ENCODE assay signal across 16 mouse cellular contexts in genomic region chr4:81789274-81789673, GRCm38 (mm10).
"Had no signal": no experiment of that assay in that cellular context is flagged by ENCODE, and none has a peak within 500 bp of the region (broad histone marks: within the 10 kb centered on the region; RNA-seq: fewer than 3 reads in every experiment).

No protein-coding gene starts in this region.

- DNase-seq: retina, postnatal 1 day; right cerebral cortex, adult 18-20 months; right cerebral cortex, postnatal 14 days; right cerebral cortex, postnatal 25 days; right cerebral cortex, postnatal 4 days; spleen, adult 18-20 months; thymus, adult 18-20 months; thymus, adult 2 months; thymus, postnatal 14 days; thymus, postnatal 25 days; thymus, postnatal 36 days; thymus, postnatal 4 days had no signal

- H3K27me3 ChIP-seq: neural tube, embryonic 13.5 days; neural tube, embryonic 15.5 days; stomach, embryonic 15.5 days had no signal

- H3K36me3 ChIP-seq: neural tube, embryonic 13.5 days; neural tube, embryonic 15.5 days; stomach, embryonic 15.5 days had no signal

- H3K9me3 ChIP-seq: neural tube, embryonic 13.5 days; neural tube, embryonic 15.5 days; stomach, embryonic 15.5 days had no signal

- H3K27ac ChIP-seq: neural tube, embryonic 13.5 days; neural tube, embryonic 15.5 days; stomach, embryonic 15.5 days; stomach, postnatal 0 days had no signal

- H3K4me2 ChIP-seq: neural tube, embryonic 13.5 days; neural tube, embryonic 15.5 days; stomach, embryonic 15.5 days had no signal

- H3K9ac ChIP-seq: neural tube, embryonic 13.5 days; neural tube, embryonic 15.5 days; stomach, embryonic 15.5 days had no signal

- H3K4me1 ChIP-seq: neural tube, embryonic 13.5 days; neural tube, embryonic 15.5 days; stomach, embryonic 15.5 days had no signal

- H3K4me3 ChIP-seq: neural tube, embryonic 13.5 days; neural tube, embryonic 15.5 days; stomach, embryonic 15.5 days had no signal
